Mouse (Mus musculus) lung, postnatal 4 days (tissue): ENCODE data around the gene Baiap2l2.
A peak's percentile ranks its signal among the peaks of the same experiment; 100 is the strongest.

Source experiments
- DNase-seq, 2 experiments: peaks; one replicate each; pipeline ENCODE4 v3.0.0; 2021

Gene Baiap2l2

DNA sequence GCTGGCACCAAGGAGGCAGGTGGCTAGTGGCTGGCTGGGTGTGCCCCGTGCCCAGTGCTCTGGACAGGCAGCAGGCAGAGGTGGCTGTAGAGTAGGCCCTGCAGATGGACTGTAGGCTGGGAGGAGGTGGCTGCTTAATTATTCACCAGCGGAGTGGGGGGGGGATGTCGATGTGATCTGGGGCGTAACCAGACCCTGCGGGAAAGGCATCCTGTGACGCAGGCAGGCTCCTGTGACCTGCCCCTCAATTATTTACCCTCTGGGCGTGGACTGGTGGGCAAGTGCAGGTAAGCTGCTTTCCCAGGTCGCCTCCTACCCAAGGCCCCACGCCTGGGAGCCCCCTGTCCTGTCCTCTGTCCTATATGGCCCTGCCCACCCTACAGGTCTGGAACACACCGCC, at the start of gene Baiap2l2:
TSS of gene Baiap2l2 (minus strand) at position 139 of the 400 bp plus-strand sequence.
- peak in 1 of 2 experiments; percentile 25 for DNase-seq

DNA sequence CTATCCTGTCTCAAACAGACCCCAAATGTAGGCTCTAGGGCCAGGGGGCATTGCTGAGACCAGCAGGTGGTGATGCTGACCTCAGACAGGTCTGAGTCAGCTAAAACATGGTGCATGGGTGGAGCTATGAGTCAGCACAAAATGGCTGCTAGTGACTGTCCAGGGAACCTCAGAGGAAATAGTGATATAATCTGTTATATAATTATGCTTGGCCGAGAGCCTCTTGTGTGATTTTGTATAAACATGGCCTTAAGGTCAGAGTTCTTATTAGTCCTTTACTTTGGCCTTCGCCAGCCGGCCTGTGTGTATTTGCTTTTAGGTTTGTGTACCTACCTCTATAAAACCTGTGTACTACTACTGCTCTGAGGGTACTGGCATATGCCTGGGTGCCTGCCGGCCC, 48.1 kb upstream of the Baiap2l2 start:
- DNase-seq: peak in 1 of 2 experiments; percentile 30

DNA sequence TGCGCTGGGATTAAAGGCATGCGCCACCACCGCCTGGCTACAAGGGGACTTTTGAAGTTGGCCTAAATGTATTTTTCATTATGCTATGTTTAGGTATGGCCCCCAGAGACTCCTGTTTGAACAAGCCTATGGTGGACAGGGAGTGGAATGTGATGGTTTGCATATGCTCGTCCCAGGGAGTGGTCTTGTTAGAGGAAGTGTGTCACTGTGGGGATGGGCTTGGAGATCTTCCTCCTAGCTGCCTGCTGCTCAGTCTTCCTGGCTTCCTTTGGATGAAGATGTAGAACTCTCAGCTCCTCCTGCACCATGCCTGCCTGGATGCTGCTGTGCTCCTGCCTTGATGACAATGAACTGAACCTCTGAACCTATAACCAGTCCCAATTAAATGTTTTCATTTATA, 45.2 kb upstream of the Baiap2l2 start:
- DNase-seq: no peak

DNA sequence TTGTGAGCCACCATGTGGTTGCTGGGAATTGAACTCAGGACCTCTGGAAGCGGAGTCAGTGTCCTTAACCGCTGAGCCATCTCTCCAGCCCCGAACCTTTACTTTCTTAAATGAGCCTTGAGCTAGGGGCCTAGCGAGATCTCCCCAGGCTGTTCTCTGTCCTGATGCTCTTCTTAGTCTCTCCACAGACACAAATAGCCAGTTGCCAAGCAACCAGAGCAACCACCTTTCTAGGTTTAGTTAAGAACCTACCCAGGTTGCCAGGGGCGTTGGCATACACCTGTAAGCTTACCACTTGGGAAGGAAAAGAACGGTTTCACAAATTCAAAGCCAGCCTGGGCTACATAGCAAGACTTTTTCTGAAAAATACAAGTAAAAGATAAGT, 44.6 kb upstream of the Baiap2l2 start:
- DNase-seq: no peak

DNA sequence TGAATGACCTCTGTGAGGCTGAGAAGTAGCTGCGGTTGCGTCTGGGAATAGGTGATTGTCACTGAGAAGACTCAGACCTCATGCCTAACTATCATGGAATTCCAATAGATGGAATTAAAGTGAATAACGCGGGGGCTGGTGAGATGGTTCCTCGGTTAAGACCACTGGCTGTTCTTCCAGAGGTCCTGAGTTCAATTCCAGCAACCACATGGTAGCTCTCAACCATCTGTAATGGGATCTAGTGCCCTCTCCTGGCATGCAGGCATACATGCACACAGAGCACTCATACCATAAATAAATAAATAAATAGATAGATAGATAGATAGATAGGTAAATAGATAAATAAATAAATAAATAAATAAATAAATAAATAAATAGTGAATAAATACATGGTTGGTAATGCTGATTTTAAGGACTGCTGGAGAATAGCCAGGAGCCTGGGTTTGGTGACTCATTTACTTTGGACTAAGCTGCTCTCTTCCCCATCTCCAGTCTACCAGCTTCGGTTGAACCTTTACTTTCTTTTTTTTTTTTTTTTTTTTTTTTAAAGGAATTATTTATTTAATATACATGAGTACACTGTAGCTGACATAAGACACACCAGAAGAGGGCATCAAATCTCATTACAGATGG, 44.1 kb upstream of the Baiap2l2 start:
- no peak for DNase-seq

DNA sequence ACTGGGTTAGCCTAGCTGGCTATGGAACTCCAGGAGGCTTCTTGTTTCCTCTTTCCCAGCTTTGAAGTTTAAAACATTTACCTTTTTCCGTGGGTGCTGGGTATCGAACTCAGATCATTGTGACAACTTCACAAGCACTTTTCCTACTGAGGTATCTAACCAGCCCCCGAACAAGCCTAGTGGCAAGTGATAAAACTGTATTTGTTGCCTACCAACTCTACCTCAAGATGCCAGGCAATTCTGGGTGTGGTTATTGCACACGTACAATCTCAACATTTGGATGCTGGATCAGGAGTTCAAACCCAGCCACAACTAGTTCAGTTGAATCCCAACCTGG, 43.6 kb upstream of the Baiap2l2 start:
- DNase-seq: no peak

DNA sequence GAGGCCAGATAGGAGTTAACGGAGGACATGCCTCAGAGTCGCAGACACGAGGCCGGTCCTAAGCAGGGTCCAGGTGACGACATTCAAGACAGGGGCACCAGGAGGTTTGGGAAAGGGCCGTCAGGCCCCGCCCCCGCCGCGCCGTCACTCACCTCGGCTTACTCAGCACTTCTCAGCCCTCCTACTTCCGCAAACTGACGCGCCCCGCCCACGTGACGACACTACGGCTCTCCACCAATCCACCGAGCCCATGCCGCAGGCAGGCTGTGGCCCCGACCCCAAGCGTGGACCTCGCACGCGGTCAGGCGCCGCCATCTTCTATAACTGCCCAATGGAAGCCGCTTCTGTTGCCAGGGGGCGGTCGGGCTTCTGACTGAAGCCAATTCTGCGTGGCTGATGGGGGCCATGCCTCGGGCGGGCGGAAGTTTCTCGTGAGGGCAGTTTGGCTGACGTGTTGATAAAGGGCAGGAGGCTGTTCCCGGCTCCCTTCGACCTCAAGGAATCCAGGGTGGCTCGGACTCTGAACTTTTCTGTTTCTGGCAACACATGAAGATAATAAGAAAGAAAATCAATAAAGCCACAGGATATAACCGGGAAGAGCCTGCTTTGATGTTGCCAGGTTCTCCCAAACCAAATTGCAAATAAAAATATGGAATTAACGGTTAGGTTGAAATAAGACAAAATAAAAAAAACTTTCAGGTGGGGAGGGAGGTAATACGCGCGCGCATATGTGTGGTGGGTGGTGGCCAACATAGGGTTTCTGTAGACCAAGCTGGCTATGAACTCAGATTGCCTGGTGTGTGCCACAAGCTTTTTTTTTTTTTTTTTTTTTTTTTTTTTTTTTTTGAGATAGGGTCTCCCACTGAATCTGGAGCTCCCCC, 43.0 kb upstream of the Baiap2l2 start, which contains the start of gene Pla2g6:
TSS of gene Pla2g6 (minus strand) at position 333 of the 881 bp plus-strand sequence.
- DNase-seq: peak; percentile 99 to 100

DNA sequence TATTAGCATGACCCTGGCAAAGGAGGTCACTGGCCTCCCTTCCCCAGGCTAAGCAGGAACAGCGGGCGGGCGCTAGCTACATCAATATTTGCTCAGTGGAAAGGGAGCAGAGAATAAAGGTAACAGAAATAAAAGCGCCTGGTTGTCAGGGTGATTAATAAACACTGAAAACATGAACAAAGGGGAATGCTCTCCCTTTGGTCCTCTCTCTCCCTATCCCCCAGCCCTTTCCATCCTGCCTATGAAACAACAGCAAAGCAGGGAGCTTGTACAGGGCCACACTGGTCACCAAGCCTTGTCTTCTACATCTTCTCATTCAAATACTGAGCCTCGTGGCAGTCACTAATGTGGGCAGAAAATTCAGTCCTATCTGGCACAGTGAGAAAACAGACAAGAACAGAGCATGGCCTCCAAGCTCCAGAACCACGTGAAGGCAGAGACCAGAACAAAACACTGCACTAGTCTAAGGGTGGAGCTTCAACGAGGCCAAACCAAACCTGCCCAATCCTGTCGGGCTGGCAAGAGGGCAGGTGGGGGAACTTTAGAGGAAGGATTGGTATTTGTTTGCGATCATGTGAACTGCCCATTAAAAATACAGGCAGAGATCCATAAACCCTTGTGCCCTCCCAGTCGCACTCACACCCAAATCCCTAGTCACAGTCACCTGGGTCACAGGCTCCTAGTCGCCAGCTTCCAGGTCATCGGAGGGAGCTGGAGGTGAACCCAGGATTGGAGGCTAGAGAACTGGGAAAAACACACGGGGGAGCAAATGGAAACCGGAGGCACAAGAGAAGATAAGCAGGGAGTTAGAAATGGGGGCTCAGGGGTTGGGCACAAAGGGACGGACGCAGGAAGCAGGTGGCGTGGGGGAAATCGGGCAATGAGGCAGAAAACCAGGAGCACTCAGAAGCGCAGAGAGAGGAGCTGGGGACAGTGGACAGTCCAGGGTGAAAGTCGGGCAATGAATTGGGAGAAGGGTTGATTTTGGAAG, 41.9 kb upstream of the Baiap2l2 start:
- DNase-seq: peak; percentile 54 to 68

DNA sequence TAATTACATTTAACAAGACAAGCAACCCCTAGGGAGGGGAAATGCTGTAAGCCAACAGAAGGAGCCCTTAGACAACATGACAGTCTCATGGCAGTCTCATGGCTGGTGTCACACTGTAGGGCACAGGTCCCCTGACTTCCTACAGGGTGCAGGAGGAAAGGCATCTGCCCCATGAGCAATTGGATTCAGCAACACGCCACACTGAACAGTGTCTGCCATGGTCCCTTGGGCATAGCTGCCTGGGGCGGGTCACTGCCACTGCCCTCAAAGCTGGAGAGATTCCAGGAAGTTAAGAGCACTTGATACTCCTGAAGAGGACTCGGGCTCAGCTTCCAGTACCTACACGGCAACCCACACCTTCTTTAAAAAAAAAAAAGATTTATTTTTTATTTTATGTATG, 40.9 kb upstream of the Baiap2l2 start:
- peak; percentile 68 to 81 for DNase-seq

DNA sequence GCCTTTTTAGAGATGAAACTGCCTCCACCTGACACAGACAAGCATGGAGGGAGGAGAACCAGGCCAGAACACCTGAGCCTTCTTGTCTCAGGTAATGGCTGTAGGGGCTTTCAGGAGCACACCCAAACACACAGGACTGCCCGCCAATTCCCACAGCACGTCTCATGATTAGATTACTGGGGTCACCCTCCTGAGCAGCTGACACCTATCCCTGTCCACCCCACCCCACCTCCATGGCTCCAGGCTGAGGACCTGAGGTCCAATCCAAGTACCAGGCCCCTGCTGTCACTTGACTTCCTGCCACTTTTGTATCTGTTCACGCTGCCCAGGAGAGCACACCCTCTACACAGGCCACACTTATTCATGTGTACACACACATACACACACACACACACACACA, 40.4 kb upstream of the Baiap2l2 start:
- DNase-seq: no peak

DNA sequence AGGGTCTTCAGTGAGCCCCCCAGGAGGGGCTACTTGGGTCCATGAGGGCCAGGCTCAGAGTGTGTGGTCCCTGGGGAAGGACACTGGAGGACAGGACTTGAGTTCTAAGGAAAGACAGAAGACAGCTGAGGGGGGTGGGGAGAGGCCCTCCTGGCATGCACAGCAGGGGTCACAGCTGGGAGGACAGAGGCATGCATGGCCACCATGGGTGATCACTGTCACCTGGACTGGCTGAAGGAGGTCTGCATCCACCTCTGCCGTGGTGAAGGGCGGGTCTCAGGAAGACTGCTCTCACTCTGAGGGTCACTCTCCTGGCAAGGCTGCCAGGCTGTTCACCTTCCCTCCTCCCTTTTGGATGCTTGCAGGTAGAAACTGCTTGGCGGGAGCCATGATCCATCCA, 39.0 kb upstream of the Baiap2l2 start:
- no peak for DNase-seq

DNA sequence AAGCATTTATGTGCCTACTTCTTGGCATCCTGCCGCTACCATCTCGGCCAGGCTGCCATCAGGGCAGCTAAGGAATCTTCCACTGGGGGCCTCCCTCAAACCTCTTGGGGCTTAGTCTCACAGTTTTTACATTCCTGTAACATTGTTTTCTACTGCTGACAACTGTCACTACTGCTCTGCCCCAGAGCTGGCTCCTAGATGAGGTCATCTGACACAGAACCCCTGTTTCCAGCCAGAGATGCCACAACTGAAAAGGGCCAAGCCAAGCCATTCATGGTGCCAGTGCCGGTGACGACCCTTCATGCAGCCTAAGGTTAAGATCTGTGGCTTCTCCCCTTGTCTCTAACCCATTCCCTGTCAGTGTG, 38.4 kb upstream of the Baiap2l2 start:
- no peak for DNase-seq

DNA sequence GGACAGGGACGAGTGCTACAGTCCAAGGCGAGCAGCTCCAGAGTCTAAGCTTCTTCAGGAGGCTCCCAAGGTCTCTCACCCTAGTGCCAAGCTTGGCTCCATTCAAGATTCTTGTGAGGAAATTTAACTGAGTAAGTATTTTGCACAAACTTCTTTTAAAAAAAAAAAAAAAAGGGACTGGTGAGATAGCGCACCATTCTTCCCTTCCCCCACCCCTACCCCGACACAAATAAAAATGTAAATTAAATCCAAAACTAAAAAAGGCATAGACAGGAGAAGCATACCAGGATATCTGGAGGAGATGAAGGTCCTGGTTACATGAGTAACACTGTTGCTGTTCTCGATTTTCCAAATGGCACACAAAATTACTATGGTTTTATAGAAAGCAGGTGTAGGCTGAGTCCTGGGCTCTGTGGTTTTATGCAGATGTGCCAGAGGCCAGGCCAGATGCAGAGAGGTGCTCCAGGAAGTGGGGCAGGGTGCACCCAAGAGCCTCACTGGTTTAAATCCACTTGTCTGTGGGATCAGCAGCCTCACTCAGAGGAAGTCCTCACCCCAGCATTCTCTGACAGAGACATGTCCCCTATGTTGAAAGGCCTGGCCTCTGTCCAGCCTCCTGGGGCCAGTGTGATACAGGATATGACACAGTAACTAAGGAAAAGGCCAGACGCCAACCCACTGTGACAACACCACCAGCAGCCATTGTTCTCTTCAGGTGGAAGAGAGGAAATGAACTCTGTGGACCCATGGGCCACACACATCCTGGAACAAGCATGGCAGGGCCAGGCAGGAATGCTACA, 37.9 kb upstream of the Baiap2l2 start:
- DNase-seq: peak; percentile 90 to 93

DNA sequence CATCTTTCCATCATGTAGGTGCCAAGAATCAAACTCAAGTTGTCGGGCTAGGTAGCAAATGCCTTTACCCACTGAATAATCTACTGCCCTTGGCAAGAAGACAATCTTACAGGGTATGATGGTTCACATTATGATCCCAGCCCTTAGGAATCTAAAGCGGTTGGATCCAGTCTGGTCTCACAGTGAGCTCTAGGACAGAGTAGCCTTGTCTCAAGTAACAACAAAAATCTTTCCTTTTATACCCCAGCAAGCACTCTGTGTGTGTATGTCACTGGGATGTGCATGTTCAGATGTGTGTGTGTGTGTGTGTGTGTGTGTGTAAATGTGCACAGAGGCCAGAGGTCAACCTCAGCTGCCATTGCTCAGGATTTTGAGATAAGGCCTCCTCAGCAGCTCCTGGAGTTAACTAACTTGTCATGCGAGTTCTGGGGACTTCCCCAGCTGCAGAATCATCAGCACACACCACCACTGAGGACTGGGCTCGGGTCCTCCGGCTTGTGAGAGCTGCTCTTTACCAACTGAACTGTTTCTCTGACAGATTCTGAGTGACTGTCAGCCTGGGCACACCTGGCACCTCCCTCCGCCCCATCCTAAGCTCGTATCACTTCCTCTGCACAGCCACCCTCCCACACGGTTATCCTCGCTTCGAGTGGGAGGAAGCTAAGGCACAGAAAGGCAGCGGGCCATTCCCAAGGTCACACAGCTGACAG, 37.1 kb upstream of the Baiap2l2 start:
- DNase-seq: peak in 1 of 2 experiments; percentile 26

DNA sequence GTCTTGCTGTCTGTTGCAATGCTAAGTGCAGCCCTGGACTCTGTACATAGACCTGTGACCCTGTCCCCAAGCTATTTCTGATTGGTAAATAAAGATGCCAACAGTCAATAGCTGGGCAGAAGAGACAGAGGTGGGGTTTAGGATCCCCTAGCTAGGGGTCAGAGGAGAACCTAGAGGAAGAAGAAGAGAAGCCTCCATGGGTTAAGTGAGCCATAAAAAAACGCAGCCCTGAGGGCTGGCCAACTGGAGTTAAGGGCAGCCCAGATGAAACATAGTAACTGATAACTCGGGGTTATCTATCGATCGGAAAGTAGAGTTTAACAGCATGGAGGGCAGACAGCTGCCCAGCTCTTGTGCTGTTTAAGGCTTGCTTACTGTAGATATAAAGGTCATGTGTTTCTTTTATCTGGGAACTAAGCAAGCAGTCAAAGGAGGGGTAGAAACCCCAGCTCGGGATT, 36.4 kb upstream of the Baiap2l2 start:
- no peak for DNase-seq

DNA sequence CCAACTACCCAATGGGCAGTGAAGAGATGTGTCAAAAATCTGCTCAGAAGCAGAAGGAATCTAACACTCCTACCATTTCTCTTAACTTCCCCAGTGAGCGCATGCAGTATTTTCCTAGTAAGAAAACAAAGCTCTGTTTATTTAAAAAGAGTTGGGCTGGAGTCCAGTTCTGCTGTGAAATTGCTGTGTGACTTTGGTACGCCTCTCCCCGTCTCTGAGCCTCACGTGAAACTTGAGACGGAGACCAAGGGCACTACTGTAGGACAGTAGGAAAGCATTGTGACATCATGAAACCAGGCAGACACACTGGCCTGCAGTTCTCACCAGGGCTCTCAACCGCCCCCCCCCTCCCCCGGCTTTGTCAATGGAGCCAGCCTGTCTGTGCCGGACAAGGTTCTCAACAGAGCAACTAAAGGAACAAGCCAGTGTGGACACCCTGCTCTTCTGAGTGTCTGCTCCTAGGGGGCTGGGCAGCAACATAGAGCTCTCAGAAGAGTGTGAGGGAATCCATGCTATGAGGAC, 28.6 kb upstream of the Baiap2l2 start:
- no peak for DNase-seq

DNA sequence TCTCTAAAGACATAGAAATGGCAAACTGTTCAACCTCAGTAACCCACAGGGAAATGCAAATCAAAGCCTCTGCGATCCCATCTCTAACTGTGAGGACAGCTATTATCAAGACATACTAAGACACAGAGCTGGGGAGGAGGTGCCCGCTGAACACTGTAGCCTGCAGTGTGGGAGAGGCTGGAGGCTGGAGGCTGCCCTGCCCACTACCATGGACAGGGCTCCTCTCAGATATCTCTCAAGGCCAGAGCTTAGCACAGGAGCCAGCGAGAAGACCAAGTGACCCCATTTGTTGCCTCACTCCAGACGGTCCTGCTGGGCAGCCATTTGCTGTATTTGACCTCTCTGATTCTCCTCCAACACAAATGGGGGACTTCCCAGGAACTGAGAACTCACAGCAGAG, 22.5 kb upstream of the Baiap2l2 start:
- DNase-seq: no peak

DNA sequence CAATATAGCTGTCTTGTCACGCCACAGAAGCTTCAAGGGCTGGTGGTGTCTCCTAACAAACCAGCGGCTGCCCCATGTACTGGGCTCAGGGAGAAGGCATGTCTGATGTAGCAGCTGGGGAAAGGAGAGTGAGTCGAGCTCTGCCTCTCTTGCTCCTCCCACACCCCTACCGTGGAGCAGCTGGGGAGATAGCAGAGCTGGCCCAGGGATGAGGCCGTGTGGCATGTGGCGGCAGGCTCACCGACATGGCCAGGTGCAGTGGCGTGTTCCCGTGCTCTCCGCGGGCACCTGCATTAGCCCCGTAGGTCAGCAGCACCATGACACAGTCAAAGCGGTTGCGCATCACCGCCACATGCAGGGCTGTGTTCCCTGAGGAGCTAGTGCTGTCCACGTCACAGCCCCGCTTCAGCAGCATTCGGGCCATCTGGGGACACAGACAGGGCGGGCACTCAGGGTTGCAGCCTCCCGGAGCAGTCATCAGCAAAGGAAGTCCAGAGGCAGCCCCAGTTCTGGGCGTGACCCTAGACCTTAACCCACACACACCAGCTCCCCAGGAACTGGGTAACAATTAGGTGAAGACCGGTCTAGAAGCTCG, 20.8 kb upstream of the Baiap2l2 start:
- peak in 1 of 2 experiments; percentile 22 for DNase-seq

DNA sequence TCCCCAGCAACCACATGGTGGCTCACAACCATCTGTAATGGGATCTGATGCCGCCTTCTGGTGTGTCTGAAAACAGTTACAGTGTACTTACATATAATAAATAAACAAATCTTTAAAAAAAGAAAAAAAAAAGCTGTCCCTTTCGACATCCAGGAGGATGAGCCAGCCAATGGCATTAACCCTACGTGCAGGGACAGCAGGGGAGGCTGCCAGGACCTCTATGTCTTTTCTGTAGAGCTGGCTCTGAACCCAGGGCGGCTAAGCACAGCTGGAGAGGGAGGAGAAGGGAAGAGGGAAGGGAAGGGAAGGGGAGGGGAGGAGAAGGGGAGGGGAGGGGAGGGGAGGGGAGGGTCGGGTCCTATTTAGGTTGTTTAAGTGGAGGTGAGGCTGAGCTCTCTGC, 19.5 kb upstream of the Baiap2l2 start:
- DNase-seq: peak in 1 of 2 experiments; percentile 44

DNA sequence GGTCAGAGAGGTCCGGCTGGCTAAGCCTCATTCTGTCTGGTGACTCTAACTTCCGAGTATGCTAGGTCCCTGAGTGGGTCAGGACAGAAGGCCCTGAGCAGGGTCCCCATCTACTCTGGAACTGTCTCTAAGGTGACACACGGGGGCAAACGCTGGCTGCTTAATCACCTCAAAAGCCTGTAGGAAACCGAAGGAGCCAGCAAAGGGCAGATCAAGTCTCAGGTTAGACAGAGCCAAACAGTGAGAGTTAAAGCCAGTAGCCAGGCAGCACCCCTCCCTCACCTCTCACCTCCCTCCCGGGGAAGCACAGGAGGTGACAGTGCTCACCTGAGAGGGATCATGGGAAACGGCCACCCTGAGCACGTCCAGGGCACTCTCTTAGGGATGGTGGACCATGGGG, 18.4 kb upstream of the Baiap2l2 start:
- peak; percentile 25 to 55 for DNase-seq
